Mouse (Mus musculus) forebrain, embryonic 15.5 days (tissue): ENCODE measurements around the gene Slc25a21. TPM values are rescaled to one million over a fixed set of nuclear protein-coding genes. Genes with fewer than 3 reads are reported as not detected.
A peak's percentile ranks its signal among the peaks of the same experiment; 100 is the strongest.

ENCODE experiments used
- ATAC-seq: fragments of 200-750 bp; cut with Nextera tagmentation; replicated peaks from 2 replicates; pipeline ENCODE4 v1.8.0; 2017; ENCODE audit warnings: mild to moderate bottlenecking, moderate TSS enrichment, moderate library complexity
- H3K27ac ChIP-seq: fragments of 300-500 bp; sonication (generic); replicated peaks from 2 replicates; pipeline ENCODE4 v1.5.1; 2015; ENCODE audit warnings: mild to moderate bottlenecking, inconsistent platforms
- H3K27me3 ChIP-seq: fragments of 300-500 bp; sonication (generic); 2 replicates; pipeline ENCODE4 v1.6.1; 2015; ENCODE audit warnings: inconsistent platforms
- H3K36me3 ChIP-seq: fragments of 300-500 bp; sonication (generic); 2 replicates; pipeline ENCODE4 v1.6.1; 2015; ENCODE audit warnings: mild to moderate bottlenecking, inconsistent platforms
- H3K4me1 ChIP-seq: fragments of 300-500 bp; sonication (generic); 2 replicates; pipeline ENCODE4 v1.6.1; 2015; ENCODE audit warnings: inconsistent platforms
- H3K4me2 ChIP-seq: fragments of 300-500 bp; sonication (generic); replicated peaks from 2 replicates; pipeline ENCODE4 v1.6.1; 2015; ENCODE audit warnings: mild to moderate bottlenecking, inconsistent platforms
- H3K4me3 ChIP-seq: fragments of 300-500 bp; sonication (generic); 2 replicates; pipeline ENCODE4 v1.5.1; 2015; ENCODE audit warnings: mild to moderate bottlenecking, inconsistent platforms
- H3K9ac ChIP-seq: fragments of 300-500 bp; sonication (generic); replicated peaks from 2 replicates; pipeline ENCODE4 v1.6.1; 2015; ENCODE audit warnings: mild to moderate bottlenecking, inconsistent platforms
- H3K9me3 ChIP-seq: fragments of 300-500 bp; sonication (generic); 2 replicates; pipeline ENCODE4 v1.6.1; 2016; ENCODE audit warnings: inconsistent platforms
- WGBS: fragments of 180-500 bp; shearing (Covaris S2); methylation state at CpG from one replicate; pipeline ENCODE4 v1.1.7; 2015; ENCODE audit warnings: mixed read lengths; 5-methylcytosine and 5-hydroxymethylcytosine counted together
- polyA plus RNA-seq: library from polyadenylated mRNA; unstranded; fragments of >200 nt; fragmentation: Nextera tagmentation; extraction: Ambion mirVana; gene quantifications from 2 replicates; pipeline ENCODE4 v1.2.1, GENCODE M21; 2015

The Slc25a21 gene
- polyA plus RNA-seq, 1 experiment from 2014 or later = 0.08 TPM

DNA sequence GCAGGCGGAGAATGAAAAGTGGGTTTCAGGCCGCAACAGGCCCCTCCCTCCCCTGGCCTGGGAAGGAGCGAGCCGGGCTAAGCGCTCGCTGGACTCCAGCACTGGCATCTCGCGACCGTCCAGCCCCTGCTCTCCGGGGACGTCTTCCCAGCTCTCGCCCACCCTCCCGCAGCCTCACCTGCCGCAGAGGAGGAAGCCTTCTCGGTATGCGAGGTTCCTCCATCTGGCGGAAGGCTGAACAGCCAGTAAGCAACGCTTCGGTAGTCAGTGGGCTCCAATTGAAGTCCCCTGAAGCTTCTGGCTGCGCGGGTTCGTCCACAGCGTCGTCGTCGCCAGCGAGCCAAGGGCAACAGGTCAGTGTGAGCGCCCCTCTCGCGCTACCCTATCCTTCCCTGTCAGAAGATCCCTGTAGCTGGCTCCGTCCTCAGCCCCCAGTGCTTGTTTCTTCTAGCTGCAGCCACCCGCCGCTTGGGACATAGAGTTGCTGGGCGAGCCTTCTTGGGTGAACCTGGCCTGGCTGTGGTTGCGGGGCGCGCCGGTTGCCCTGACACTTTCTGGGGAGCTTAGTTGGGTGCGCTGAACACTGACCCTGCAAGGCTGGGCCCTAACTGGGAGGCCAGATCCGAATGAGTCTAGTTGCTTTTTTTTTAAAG lies 505.7 kb downstream of the Slc25a21 start, which contains the start of gene Pax9:
Gene Pax9 (plus strand): TSS at position 341 of the 653 bp plus-strand sequence.
- H3K4me2 ChIP-seq = no peak within 1 kb of the TSS
- peaks cover 99% of the 10 kb centered on the region for H3K27me3 ChIP-seq
- H3K27ac ChIP-seq = no peak within 1 kb of the TSS
- WGBS = under 1% methylated on average over 37 of the region's 40 CpGs
- no peaks in the 10 kb centered on the region for H3K36me3 ChIP-seq
- 0 out of 2 replicates have a peak within 1 kb of the TSS, but pooled peaks have one; percentile 0 for H3K4me3 ChIP-seq
- no peaks in the 10 kb centered on the region; the same call in 1 of the 2 replicates for H3K9me3 ChIP-seq
- no peak within 1 kb of the TSS for H3K9ac ChIP-seq
- ATAC-seq = no peak
- peaks cover 20% of the 10 kb centered on the region for H3K4me1 ChIP-seq

DNA sequence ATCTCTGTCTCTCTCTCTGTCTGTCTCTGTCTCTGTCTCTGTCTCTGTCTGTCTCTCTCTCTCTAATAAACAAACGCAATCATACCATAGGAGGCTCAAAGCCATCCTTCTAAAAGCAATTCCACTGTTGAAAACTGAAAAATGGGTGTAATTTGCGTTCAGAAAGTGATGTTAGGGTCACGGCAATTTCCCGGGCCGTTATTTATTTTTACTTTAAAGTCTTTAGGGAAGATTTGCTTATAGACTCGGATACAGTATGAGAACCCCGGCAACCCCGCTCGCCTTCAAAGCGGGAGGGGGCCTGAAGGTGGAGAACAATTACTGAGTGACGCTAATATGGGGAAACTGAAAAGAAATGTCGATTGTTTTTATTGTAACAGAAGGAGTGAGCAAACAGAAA lies 506.3 kb downstream of the Slc25a21 start:
- no peak for ATAC-seq
- Histone ChIP-seq H3K36me3 (no peaks in the 10 kb centered on the region), H3K9ac (no peak overlapping the region), H3K9me3 (no peaks in the 10 kb centered on the region; the same call in 1 of the 2 replicates), H3K27me3 (peaks cover 99% of the 10 kb centered on the region), H3K4me2 (no peak overlapping the region), H3K4me3 (0 out of 2 replicates have a peak overlapping the region, but pooled peaks have one; percentile 0), H3K4me1 (peaks cover 14% of the 10 kb centered on the region), H3K27ac (no peak overlapping the region)
- WGBS = under 1% methylated on average over 12 of the region's 12 CpGs

DNA sequence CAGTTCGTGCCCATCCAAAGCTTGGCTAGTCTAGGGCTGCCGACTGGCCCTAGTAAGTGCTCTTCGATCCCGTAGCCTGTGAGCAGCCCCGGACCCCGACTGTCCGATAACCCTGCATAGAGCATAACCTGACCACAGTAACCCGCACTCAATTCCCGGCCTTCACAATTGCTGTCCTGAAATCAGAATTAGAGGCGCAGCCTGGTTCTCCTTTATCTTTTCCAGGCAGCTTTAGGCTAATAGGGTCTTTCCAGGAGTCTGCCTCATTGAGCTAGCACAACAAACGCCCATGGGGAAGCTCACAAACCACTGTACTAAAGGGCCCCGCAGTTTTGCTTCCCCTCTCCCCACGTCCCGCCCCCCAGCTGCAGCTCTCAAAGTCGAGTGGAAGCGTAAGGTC lies 506.9 kb downstream of the Slc25a21 start:
- Histone ChIP-seq H3K27ac (no peak overlapping the region), H3K9ac (no peak overlapping the region), H3K4me3 (no peak overlapping the region), H3K9me3 (no peaks in the 10 kb centered on the region; the same call in 1 of the 2 replicates), H3K4me1 (peaks cover 8% of the 10 kb centered on the region), H3K36me3 (no peaks in the 10 kb centered on the region), H3K27me3 (peaks cover 99% of the 10 kb centered on the region), H3K4me2 (no peak overlapping the region)
- no peak for ATAC-seq
- 1% methylated on average over 16 of the region's 16 CpGs for WGBS

DNA sequence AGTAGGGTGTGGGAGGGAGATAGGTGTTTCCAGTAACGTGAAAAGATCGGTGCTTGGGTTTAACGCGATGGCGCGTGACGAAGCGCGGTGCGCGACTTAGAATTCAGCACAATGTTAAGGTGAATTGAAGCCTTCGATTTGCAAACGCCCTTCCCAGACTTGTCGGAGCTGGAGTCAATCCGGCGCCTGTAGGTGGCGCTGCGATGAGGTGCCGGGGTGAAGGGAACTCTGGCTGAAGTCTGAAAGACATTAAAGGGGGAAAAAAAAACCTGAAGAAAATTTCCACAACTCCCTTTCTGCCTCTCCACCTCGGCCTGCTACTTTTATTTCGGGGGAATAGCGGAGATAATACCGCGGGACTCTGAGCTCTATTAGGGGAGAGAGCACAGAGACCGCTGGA lies 507.5 kb downstream of the Slc25a21 start:
- Histone ChIP-seq H3K4me3 (no peak overlapping the region), H3K27me3 (peaks cover 98% of the 10 kb centered on the region), H3K4me2 (no peak overlapping the region), H3K4me1 (0 out of 2 replicates have a peak, but pooled peaks cover 4% of the 10 kb centered on the region), H3K9me3 (no peaks in the 10 kb centered on the region; the same call in 1 of the 2 replicates), H3K27ac (no peak overlapping the region), H3K36me3 (no peaks in the 10 kb centered on the region), H3K9ac (no peak overlapping the region)
- no peak for ATAC-seq
- 0% methylated on average over 25 of the region's 25 CpGs for WGBS

DNA sequence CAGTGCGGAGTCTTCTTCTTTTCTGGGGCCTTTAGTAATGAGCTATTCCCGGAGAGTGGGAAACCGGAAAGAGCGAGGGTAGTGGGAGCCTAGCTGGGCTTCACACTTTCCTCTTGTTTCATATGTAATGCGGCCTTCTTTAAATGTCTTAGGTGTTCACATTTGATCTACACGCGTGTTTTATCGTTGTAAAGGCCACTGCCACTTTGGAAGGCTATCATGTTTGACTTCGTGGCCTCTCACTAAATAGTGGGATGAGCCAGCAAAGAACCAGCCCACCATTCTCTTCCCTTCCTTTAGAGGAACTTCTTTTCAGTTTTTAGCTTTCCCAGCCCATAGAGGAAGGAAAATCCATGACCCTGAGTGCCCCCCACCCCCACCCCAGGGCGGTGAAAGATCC lies 507.9 kb downstream of the Slc25a21 start:
- no peak for ATAC-seq
- Histone ChIP-seq H3K4me2 (no peak overlapping the region), H3K4me1 (0 out of 2 replicates have a peak, but pooled peaks cover 4% of the 10 kb centered on the region), H3K9me3 (no peaks in the 10 kb centered on the region; the same call in 1 of the 2 replicates), H3K27me3 (peaks cover 98% of the 10 kb centered on the region), H3K4me3 (no peak overlapping the region), H3K36me3 (no peaks in the 10 kb centered on the region), H3K27ac (no peak overlapping the region), H3K9ac (no peak overlapping the region)
- 1% methylated on average over 10 of the region's 10 CpGs for WGBS

DNA sequence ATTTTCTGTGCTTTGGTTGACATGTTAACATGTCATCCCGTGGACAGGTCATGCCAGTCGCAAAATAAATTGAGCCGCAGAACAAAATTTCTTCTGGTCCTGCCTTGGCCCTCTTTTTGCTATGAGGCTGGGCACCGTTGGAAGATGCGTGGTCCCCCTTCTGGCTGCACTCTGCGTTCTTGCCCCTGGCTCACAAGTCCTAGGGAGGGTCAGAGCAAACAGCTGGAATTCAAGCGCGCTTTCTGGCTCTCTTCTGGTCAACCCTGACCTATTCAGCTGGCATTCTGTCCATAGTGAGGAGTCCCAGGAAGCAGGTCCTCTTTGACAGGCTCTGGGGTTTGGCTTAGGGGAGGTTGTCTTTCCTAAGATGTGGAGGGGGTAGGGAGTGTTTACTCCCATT lies 508.4 kb downstream of the Slc25a21 start:
- Histone ChIP-seq H3K4me1 (0 out of 2 replicates have a peak, but pooled peaks cover 4% of the 10 kb centered on the region), H3K36me3 (no peaks in the 10 kb centered on the region), H3K9ac (no peak overlapping the region), H3K9me3 (no peaks in the 10 kb centered on the region; the same call in 1 of the 2 replicates), H3K27ac (no peak overlapping the region), H3K4me2 (no peak overlapping the region), H3K4me3 (no peak overlapping the region), H3K27me3 (peaks cover 98% of the 10 kb centered on the region)
- ATAC-seq = no peak
- WGBS = 2% methylated on average over 8 of the region's 8 CpGs

DNA sequence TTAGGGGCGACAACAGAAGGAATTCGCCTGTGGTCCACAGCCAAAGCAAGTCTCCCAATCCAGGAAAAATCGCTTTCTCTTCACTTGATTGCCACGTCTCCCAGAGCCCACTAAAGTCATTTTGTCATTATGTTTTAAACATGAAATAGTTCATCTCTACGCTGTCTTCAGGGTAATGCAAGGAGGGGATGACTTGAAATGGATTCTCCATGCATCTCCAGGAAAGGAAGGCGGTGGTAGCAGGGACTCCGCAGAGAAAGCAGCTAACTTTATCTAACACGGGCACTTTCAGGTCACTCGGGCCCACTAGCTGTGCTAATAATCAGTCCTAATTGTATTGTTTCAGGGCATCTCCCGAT lies 508.8 kb downstream of the Slc25a21 start:
- no peak overlapping the region for H3K9ac ChIP-seq

DNA sequence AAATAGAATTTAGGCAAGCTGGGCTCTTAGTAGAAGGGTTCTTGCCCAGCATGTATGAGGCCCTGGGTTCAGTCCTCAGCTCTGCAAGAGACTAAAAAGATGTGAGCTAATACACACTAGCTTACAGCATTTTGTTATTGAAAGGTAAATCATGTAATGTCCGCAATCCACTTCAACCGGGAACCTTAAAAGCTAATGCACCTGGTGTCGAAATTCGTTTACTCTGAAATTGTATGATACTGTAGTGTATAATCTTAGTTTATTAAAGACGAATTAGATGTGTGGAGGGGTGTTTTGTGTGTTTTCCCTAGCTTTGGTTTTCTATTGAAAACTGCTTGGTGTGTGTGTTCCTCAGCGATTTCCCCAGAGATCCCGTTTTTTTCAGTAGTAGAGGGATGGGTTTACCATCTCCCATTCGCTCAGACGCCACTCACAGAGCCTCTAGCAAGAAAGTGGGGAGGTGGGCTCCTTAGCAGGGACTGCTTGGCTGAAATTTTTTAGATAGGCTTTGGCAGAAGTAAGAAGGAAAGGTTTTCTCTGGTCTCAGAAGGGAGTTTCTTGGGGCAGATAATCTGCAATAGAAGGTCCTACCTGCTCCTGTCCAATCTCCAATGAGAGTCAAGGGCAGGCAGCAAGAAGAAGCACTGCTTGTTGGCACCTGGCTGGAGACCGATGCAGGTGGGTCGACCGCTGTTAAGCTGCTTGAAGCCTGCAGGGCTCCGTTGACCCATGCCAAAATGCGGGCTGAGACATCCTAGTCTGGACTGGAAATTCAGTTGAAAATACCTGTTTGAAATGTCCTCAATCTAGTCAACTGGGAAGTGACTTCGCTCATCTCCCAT lies 509.4 kb downstream of the Slc25a21 start:
- Histone ChIP-seq H3K9ac (no peak overlapping the region), H3K27ac (no peak overlapping the region), H3K4me3 (no peak overlapping the region), H3K9me3 (no peaks in the 10 kb centered on the region; the same call in 1 of the 2 replicates), H3K4me1 (0 out of 2 replicates have a peak, but pooled peaks cover 4% of the 10 kb centered on the region), H3K27me3 (peaks cover 98% of the 10 kb centered on the region), H3K36me3 (no peaks in the 10 kb centered on the region), H3K4me2 (no peak overlapping the region)
- 3% methylated on average over 15 of the region's 15 CpGs for WGBS
- ATAC-seq = no peak

More for the DNA sequence above, 508.8 kb downstream of the Slc25a21 start:
- Histone ChIP-seq H3K9me3 (no peaks in the 10 kb centered on the region; the same call in 1 of the 2 replicates), H3K27me3 (peaks cover 98% of the 10 kb centered on the region), H3K27ac (no peak overlapping the region), H3K4me1 (0 out of 2 replicates have a peak, but pooled peaks cover 4% of the 10 kb centered on the region), H3K36me3 (no peaks in the 10 kb centered on the region), H3K4me2 (no peak overlapping the region), H3K4me3 (no peak overlapping the region)
- WGBS = under 1% methylated on average over 10 of the region's 10 CpGs
- no peak for ATAC-seq

DNA sequence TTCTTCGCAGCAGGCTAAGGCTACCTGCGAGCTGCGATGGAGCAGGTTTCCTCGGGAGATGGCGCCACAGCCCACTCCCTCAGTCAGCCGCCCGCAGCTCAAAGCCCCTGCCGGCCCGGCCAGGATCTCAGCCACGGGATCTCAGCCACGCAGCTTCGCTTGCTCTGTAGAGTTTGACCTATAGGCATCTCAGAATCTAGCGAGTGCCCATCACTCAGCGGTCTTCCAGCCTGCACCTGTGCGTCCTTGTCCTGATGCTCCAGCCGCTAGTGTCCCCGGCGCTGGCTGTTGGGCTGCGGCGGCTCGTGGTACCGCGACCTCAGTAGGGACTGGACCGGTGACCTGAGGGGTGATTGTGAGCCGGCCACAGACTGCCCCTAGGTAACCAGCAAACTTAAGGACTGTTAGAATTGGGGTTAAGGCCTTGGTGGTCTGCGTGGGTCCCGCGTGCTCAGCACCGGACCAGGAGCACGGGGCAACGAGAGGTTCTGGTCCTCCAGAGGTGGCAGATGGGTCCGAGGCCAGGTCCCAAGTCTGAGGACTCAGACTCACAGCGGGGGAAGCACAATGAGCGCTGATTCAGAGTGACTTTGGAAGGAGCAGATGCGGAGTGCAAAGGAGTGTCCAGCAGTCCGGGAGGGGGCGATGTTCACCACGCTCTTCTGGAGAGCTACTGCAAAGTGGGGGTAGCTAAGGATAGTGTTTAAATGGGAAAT lies 516.0 kb downstream of the Slc25a21 start:
- Histone ChIP-seq H3K9ac (peak overlapping the region; percentile 19; the same call in 1 of the 2 replicates), H3K4me1 (peaks cover 7% of the 10 kb centered on the region), H3K27ac (no peak overlapping the region), H3K4me3 (peak overlapping the region; percentile 12), H3K36me3 (no peaks in the 10 kb centered on the region), H3K4me2 (peak overlapping the region; percentile 42), H3K27me3 (peaks cover 83% of the 10 kb centered on the region), H3K9me3 (no peaks in the 10 kb centered on the region)
- WGBS = under 1% methylated on average over 38 of the region's 38 CpGs
- ATAC-seq = peak; percentile 67

DNA sequence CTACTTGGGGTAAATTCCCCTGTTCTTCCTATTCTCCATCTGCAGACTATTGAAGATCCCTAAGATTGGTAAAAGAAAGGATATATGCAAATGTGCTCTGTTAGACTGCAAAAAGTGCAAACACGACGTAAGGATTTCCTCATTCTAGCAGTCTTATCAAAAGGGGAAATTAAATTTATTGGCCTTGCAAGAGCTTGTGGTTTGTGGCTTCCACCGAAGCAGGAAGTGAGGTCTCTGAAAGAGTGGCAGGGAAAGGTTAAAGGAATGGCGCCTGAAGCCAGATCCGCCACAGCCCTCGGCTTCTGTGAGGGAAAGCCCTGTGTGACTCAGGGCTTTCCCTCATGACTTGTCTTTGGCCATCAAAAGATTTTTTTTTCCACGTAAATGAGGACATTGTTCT lies 519.7 kb downstream of the Slc25a21 start:
- no peak for ATAC-seq
- no peak overlapping the region for H3K4me2 ChIP-seq
- no peaks in the 10 kb centered on the region for H3K36me3 ChIP-seq
- H3K27ac ChIP-seq = no peak overlapping the region
- no peaks in the 10 kb centered on the region for H3K9me3 ChIP-seq
- WGBS = 71% methylated on average over 7 of the region's 7 CpGs
- no peak overlapping the region for H3K9ac ChIP-seq
- no peak overlapping the region for H3K4me3 ChIP-seq
- peaks cover 52% of the 10 kb centered on the region for H3K27me3 ChIP-seq
- peaks cover 7% of the 10 kb centered on the region for H3K4me1 ChIP-seq

DNA sequence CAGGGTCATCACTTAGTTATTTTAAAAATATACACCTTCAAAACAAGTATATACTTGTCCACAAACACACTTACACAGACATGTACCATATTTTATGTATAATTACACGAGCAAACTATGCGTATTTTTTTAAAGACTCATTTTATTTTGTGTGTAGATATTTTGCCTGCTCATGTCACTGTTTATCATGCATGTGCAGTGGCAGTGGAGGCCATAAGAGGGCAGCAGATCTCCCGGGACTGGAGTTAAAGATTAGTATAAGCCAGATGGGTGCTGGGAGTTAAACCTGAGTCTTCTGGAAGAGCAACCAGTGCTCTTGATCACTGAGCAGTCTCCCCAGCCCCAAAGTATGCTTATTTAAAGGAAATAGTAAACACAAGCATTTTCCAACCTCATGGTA lies 522.5 kb downstream of the Slc25a21 start:
- no peak overlapping the region for H3K4me2 ChIP-seq
- no peak overlapping the region for H3K4me3 ChIP-seq
- H3K36me3 ChIP-seq = no peaks in the 10 kb centered on the region
- no peak for ATAC-seq
- 23% methylated on average over 3 of the region's 3 CpGs for WGBS
- no peaks in the 10 kb centered on the region for H3K4me1 ChIP-seq
- H3K9ac ChIP-seq = no peak overlapping the region
- H3K27me3 ChIP-seq = peaks cover 23% of the 10 kb centered on the region
- no peak overlapping the region for H3K27ac ChIP-seq
- no peaks in the 10 kb centered on the region for H3K9me3 ChIP-seq
